Mouse (Mus musculus) c-Kit-positive CD71-negative TER-119-negative erythroid progenitor cells, embryonic 14.5 days (primary cell): ENCODE data around the gene Echs1.

ENCODE experiments used
- DNase-seq: peaks from one replicate; pipeline ENCODE4 v3.0.0-alpha.2; 2013; ENCODE audit warnings: low read depth

Echs1 gene

DNA sequence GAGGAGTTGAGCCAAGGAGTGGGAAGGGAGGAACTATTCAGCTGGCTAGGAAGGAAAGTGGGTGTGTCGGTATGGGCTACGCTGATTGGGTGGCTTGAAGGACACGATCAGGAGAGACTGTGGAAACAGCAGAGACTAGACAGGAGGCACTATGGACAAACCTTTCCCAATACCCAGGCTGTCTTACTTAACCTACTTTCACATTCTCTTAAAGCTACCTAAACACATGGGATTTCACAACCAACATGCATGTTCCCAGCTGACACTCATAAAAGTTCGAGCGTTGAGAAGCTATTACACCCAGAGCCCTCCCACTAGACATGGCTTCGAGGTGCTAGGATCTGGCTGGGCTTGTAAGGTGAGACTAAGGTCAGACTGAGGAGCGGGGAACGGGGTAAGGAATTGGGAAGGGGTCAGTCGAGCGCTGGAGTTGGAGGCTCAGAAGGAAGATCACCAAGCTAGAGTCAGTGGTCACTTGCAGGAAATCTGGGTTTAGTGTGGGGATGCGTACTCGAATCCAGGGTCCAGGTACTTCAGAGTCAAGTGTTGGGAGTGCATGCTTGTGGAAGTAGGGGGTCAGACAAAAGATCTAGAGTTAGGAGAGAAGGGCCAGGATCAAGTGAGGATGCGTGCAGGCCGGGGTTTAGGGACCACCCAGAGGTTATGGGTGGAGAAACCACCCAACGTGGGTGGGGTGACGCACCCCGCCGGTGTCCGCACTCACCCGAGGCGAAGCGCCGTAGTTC, 520 bp downstream of the Echs1 start, which contains the start of gene Paox:
TSS of gene Paox (plus strand) at position 217 of the 746 bp plus-strand sequence.
- DNase-seq = no peak

DNA sequence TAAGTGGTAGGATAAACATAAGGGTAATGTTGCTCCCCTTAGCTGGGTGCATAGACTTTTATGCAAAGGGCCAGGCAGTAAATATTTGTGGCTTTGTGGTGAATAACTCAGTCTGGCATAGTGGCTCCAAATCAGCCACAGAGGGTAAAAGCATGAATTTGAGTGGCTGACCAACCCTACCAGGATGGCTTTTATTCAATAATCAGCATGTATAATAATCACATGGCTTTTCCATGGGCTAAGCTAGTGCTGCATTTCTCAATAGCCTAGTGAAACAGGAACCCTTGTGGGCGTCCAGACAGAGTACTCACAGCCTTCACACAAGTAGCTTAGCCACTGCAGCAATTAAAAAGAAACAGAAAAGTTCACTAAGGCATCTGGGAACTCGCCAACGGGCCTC, 4.3 kb downstream of the Echs1 start:
- DNase-seq = no peak

DNA sequence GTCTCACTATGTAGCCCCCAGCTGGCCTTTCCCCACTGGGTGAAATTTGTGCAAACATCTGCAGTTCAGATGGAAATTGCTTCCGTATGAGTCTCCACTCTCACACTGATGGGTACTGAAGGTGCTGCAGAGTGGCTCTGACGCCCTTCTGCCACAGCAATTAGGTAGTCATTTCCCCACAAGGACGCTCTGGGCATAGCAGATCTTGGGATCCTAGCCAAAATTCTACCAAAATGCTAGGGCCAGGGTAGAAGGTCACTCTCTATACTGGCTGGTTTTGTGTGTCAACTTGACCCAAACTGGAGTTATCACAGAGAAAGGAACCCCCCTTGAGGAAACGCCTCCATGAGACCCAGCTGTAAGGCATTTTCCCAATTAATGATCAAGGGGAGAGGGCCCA, 12.3 kb downstream of the Echs1 start:
- no peak for DNase-seq

DNA sequence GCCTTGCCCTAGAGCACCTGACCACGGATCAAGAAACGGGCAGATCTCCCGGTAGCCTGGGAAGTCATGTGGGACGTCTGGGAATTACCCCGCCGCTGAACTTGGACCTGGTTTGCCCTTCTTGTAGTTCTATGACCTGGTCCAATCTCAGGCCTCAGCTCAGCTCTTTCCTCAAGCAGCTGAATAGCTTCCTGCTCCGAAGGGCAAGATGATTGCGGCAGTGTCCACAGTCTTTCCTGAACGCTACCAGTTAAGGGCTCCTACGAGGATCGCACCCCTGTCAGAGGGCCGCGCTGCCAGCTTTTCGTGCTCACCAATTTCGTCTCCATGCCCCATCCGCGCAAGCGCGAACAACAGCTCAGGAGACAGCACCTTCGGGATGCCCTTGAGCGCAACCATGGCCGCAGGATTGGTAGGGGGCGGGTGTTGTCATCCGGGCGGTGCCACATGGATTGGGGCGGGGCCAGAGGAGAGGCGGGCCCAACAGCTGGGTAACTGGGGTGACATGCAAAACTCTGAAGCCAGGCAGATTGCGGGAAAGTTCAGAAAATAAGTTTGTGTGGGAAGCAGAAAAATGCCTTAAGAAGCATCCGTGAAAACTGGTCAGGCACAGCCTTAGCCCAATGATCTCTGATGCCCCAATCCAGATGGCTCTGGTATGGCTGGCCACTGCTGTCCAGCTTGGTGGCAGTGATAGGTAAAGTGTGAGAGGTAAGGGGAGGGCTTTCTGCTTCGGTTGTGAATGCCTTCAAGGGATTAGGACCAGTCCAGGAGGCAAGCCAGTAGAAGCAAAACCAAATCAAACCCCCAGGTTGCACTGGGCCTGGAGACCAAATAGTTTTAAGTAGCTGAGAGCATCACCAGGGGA, 14.0 kb downstream of the Echs1 start, which contains the start of gene Fuom:
TSS of gene Fuom (minus strand) at position 449 of the 868 bp plus-strand sequence.
- peak; percentile 76 for DNase-seq

DNA sequence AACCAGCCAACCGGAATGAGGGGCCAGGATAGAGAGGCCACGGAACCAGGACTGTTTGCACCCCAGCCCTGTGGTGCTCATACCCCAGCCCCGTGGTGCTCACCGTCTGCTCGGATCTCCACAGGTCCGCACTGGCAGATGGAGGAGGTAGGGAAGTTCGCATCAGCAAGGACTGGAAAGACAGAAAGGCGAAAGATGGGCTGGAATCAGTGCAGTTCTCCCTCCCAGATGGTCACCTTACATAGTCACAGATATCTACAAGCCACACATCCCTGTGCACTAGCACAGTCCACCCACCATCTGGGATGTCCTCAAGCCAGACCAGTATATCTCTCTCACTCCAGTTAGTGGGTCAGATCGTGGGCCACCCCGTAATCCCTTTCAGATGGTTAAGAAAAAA, 14.8 kb downstream of the Echs1 start:
- DNase-seq = no peak

- no peak for DNase-seq
Measured at GRCm38 (mm10) chr7:140098466-140098865, 17.8 kb downstream of the Echs1 start.

DNA sequence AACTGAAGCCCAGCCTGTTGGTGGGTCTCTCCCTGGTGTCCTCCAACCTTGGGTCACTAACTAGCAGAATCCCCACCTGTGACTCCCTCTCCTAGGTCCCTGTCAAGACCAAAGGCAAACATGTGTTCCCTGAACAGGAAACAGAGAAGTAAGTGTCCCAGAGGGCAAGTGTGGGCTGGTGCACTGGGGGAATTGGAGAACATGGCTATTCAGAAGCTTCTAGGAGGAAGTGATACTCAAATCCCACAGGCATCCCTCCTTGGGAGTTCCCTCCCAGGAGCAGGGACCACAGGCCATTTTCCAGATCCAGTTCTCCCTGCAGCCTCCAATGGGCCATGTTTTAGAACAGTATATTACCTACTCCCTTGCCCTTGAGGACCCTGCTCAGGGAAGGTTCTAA, 20.2 kb downstream of the Echs1 start:
- no peak for DNase-seq

- no peak for DNase-seq
Measured at GRCm38 (mm10) chr7:140095556-140095955, 20.7 kb downstream of the Echs1 start.

DNA sequence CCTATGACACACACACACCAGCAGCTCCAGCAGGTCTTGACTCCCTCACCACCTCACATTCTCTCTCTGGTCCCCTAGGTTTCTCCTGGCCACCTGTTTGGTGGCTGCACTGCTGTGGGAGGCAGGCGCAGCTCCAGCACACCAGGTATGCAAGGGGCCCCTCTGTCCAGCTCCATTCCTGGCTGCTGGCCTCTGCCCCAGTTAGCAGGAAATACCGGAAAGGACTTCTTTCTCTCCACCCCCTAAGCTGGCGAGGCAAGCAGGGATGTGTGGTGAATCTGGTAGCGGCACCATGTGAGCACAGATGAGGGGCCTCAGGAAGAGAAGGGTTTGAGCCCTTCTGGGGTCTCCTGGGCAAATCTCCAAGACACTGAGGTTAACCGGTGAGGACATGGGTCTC, 21.3 kb downstream of the Echs1 start:
- no peak for DNase-seq

- DNase-seq = no peak
Measured at GRCm38 (mm10) chr7:140092924-140093528, 23.2 kb downstream of the Echs1 start, which contains the start of gene Prap1. Gene Prap1, plus strand, starts transcription at chr7:140093395.

DNA sequence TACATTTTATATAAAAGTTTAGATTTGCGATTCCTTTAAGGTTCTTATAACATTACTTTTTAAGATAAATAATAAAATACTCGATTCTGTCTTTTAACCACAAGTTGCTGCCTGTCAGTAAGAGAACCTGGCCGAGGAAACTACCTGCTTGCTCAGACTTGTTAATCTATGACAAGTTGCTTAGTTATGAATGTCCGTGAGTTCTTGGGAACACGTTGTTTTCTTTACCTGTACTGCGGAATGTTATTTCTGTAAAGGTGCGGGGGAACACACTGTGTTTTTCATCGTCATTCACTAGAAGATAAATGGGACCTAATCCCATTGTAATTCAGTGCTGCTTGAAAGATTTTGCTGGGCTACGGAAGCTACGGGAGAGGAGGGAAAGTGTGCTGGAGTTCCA, 25.7 kb downstream of the Echs1 start:
- no peak for DNase-seq

GRCm38 (mm10) chr7:140082242-140082678, 34.0 kb downstream of the Echs1 start, which contains the start of gene Caly:
Gene Caly, minus strand, starts transcription at chr7:140082548.
- DNase-seq = no peak

- no peak for DNase-seq
Measured at GRCm38 (mm10) chr7:140081408-140082241, 34.7 kb downstream of the Echs1 start.

- peak; percentile 49 for DNase-seq
Measured at GRCm38 (mm10) chr7:140080503-140081156, 35.6 kb downstream of the Echs1 start.

GRCm38 (mm10) chr7:140078711-140079110, 37.6 kb downstream of the Echs1 start:
- peak; percentile 75 for DNase-seq

DNA sequence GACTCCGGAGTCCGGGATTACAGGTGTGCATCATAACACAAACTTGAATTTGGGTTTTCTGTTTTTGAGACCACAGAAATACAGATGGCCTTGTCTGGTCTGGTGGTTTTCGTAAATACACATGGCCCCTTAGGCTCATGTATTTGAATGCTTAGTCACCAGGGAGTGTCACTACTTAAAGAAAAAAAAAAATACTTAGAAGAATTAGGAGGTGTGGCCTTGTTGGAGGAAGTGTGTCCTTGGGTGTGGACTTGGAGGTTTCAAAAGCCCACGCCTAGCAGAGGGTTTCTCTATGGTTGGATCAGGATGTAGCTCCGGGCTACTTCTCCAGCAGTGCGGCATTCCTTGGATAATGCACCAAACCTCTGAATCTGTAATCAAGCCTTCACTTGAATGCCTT, 38.6 kb downstream of the Echs1 start:
- DNase-seq = no peak

- no peak for DNase-seq
Measured at GRCm38 (mm10) chr7:140070042-140070711, 46.1 kb downstream of the Echs1 start.

GRCm38 (mm10) chr7:140067397-140067796, 48.9 kb downstream of the Echs1 start:
- DNase-seq = no peak

DNA sequence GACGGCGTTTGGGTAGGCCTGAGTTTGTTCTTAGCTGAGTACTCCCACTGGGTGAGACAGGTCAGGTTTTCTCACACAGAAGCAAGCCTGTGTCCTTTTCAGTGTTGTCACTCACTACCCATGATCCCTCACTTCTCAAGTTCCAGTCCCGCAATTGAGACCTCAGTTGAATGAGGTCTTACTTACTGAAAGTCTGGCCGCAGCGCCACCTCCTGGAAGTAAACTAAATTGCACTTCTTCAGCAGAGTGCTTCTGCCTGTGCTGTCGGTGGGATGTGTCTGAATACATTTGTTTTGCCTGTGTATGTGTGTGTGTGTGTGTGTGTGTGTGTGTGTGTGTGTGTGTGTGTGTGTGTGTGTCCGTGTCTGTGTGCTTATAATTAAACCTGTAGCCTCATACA, 53.2 kb downstream of the Echs1 start:
- peak; percentile 66 for DNase-seq

DNA sequence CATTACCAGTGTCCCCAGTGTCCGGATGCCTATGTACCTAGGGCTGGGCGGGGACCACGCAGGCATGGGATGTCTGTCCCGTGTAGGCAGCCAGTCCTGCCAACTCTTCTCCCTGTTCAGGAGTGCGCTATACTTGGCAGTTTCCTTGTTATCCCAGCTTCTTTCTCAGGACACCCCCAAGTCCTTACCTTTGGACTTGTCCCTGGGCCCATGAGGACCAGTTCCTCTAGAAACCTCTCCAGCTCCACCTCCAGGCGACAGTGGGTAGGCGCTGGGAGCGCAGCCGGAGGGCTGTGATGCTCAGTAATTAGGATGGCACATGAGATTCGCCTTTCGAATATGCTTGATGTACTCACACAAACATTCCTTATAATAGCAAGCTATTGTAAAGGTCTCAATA, 54.0 kb downstream of the Echs1 start:
- no peak for DNase-seq

DNA sequence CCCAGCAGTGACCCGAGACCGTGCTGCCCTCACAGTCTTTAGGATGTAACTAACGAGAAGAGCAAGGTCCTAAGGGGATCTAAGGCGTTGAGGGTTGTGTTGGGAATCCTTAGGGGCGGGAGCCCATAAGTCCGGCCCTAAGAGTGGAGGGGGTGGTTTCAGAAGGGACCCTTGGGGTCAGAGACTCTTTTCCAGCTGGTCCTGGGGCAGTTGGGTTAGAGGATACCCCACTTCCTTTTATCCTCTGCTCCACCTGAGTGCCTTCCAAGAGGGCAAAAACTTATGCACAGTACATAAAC, 54.5 kb downstream of the Echs1 start:
- no peak for DNase-seq
